15 mouse cellular contexts compared by ENCODE assay signal in the genomic region with DNA sequence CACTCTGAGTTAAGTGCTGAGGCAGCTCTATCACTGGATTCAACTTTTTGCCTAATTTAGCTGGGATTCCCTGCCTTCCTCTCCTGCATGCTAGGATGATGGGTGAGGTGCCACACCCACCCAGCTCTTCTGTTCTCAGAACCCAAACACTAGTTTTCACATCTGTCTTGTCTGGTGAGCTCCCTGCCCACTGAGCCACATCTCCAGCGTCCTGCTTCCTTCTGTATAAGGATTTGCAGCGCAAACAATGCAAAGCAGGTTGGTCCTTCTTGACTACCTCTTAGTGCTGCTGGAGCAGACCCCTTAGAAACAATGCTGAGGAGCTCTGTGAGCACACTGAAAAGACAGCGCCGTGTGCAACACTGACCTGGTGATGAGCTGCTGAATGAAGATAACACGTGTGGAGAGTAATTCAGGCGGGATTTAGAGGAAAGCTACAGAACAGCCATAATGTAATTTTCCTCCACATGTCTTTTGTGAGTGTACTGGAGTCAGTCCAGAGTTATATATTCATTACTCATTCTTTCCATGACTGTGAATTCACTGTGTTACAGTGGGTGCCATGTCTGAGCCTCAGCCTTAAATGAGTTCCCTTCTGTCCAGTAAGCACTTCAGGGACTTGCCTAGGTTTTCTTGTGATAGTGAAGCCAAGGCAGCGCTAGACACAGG. TPM values are rescaled to one million over a fixed set of nuclear protein-coding genes. Genes with fewer than 3 reads are reported as not detected.
DNase-seq lines count a peak whose midpoint lies in the region; ATAC-seq and TF ChIP-seq lines count a peak whose summit lies in the region.
"Had no signal": no experiment of that assay in that cellular context is flagged by ENCODE, and none has a peak within 500 bp of the region (broad histone marks: within the 10 kb centered on the region; RNA-seq: fewer than 3 reads in every experiment).

No protein-coding gene starts in this region.

- no peaks in the 10 kb centered on the region for H3K27me3 ChIP-seq in hindbrain, embryonic 16.5 days (replicated peaks; ENCODE audit: control insufficient read depth, insufficient read depth, low read length)
- H3K27me3 ChIP-seq in hindbrain, embryonic 11.5 days (ENCODE audit: control insufficient read depth, insufficient read depth, low read length) = no peaks in the 10 kb centered on the region
- H3K27me3 ChIP-seq in lung, postnatal 0 days (replicated peaks; ENCODE audit: insufficient read depth, low read length) = no peaks in the 10 kb centered on the region
- H3K27me3 ChIP-seq in forebrain, embryonic 16.5 days (replicated peaks; ENCODE audit: control insufficient read depth, insufficient read depth, low read length) = no peaks in the 10 kb centered on the region
- H3K27me3 ChIP-seq: forebrain, embryonic 12.5 days; midbrain, embryonic 13.5 days had no signal

- H3K4me2 ChIP-seq in hindbrain, embryonic 16.5 days (ENCODE audit: low read length) = no peak overlapping the region
- no peak overlapping the region for H3K4me2 ChIP-seq in hindbrain, embryonic 11.5 days (replicated peaks; ENCODE audit: low read depth, low read length)
- peak overlapping the region; percentile 25 for H3K4me2 ChIP-seq in lung, postnatal 0 days (replicated peaks; ENCODE audit: low read depth, low read length)
- no peak overlapping the region for H3K4me2 ChIP-seq in forebrain, embryonic 16.5 days (ENCODE audit: low read length)
- H3K4me2 ChIP-seq: forebrain, embryonic 12.5 days; midbrain, embryonic 13.5 days had no signal

- TF ChIP-seq EP300 in lung, postnatal 0 days (IDR thresholded peaks at IDR 0.05) = no peak

- H3K79me2 ChIP-seq in macrophage (ENCODE audit: inconsistent target) = peaks cover 73% of the 10 kb centered on the region

- 0 out of 2 replicates have a peak overlapping the region, but pooled peaks have one; percentile 4 for H3K27ac ChIP-seq in hindbrain, embryonic 16.5 days (ENCODE audit: low read depth, low read length)
- H3K27ac ChIP-seq in hindbrain, embryonic 11.5 days (ENCODE audit: low read depth, low read length) = no peak overlapping the region
- peak overlapping the region; percentile 80 for H3K27ac ChIP-seq in lung, postnatal 0 days (ENCODE audit: low read length)
- peak overlapping the region; percentile 60 for H3K27ac ChIP-seq in brown adipose tissue, adult 24 weeks (replicated peaks; ENCODE audit: low read depth, low read length)
- H3K27ac ChIP-seq in macrophage = peak overlapping the region; percentile 67
- H3K27ac ChIP-seq in forebrain, embryonic 16.5 days (ENCODE audit: low read length) = no peak overlapping the region
- H3K27ac ChIP-seq: forebrain, embryonic 12.5 days; midbrain, embryonic 13.5 days had no signal

- H3K4me1 ChIP-seq in hindbrain, embryonic 16.5 days (ENCODE audit: control insufficient read depth, insufficient read depth, low read depth, low read length) = no peaks in the 10 kb centered on the region
- H3K4me1 ChIP-seq in hindbrain, embryonic 11.5 days (replicated peaks; ENCODE audit: control insufficient read depth, insufficient read depth, low read length) = no peaks in the 10 kb centered on the region
- peaks cover 7% of the 10 kb centered on the region; the same call in 1 of the 2 replicates for H3K4me1 ChIP-seq in lung, postnatal 0 days (ENCODE audit: insufficient read depth, low read depth, low read length)
- peaks cover 11% of the 10 kb centered on the region for H3K4me1 ChIP-seq in brown adipose tissue, adult 24 weeks (ENCODE audit: control insufficient read depth, insufficient read depth, insufficient read length, low read length)
- no peaks in the 10 kb centered on the region for H3K4me1 ChIP-seq in forebrain, embryonic 16.5 days (replicated peaks; ENCODE audit: control insufficient read depth, insufficient read depth, low read length)
- H3K4me1 ChIP-seq: forebrain, embryonic 12.5 days; midbrain, embryonic 13.5 days had no signal

- H3K9ac ChIP-seq in hindbrain, embryonic 16.5 days (ENCODE audit: low read depth, low read length) = no peak overlapping the region
- H3K9ac ChIP-seq in hindbrain, embryonic 11.5 days (ENCODE audit: low read depth, low read length) = no peak overlapping the region
- no peak overlapping the region for H3K9ac ChIP-seq in lung, postnatal 0 days (replicated peaks; ENCODE audit: low read depth)
- no peak overlapping the region for H3K9ac ChIP-seq in forebrain, embryonic 16.5 days (replicated peaks; ENCODE audit: low read depth, low read length)
- H3K9ac ChIP-seq: forebrain, embryonic 12.5 days; midbrain, embryonic 13.5 days had no signal

- H3K36me3 ChIP-seq in hindbrain, embryonic 16.5 days (ENCODE audit: control insufficient read depth, insufficient read depth, low read length) = no peaks in the 10 kb centered on the region
- no peaks in the 10 kb centered on the region for H3K36me3 ChIP-seq in hindbrain, embryonic 11.5 days (ENCODE audit: control insufficient read depth, insufficient read depth, low read length)
- H3K36me3 ChIP-seq in lung, postnatal 0 days (ENCODE audit: insufficient read depth, low read length) = no peaks in the 10 kb centered on the region
- no peaks in the 10 kb centered on the region for H3K36me3 ChIP-seq in macrophage (ENCODE audit: inconsistent target)
- no peaks in the 10 kb centered on the region for H3K36me3 ChIP-seq in forebrain, embryonic 16.5 days (ENCODE audit: control insufficient read depth, insufficient read depth)
- H3K36me3 ChIP-seq: forebrain, embryonic 12.5 days; G1E; midbrain, embryonic 13.5 days had no signal

- TF ChIP-seq CTCF in lung, postnatal 0 days (IDR thresholded peaks at IDR 0.05) = no peak

- H3K9me3 ChIP-seq in hindbrain, embryonic 16.5 days (ENCODE audit: control insufficient read depth, low read length) = no peaks in the 10 kb centered on the region
- no peaks in the 10 kb centered on the region for H3K9me3 ChIP-seq in hindbrain, embryonic 11.5 days (ENCODE audit: control insufficient read depth, low read length)
- no peaks in the 10 kb centered on the region for H3K9me3 ChIP-seq in lung, postnatal 0 days (ENCODE audit: low read length)
- H3K9me3 ChIP-seq in forebrain, embryonic 16.5 days (ENCODE audit: control insufficient read depth, low read length) = no peaks in the 10 kb centered on the region
- H3K9me3 ChIP-seq: forebrain, embryonic 12.5 days; G1E; midbrain, embryonic 13.5 days had no signal

- no peak for ATAC-seq in hindbrain, embryonic 16.5 days
- no peak for ATAC-seq in hindbrain, embryonic 11.5 days (ENCODE audit: low FRiP score)
- peak; percentile 79 for ATAC-seq in lung, postnatal 0 days
- no peak for ATAC-seq in forebrain, embryonic 16.5 days
- ATAC-seq: midbrain, embryonic 13.5 days had no signal

- 69% methylated on average over 7 of the region's 7 CpGs for WGBS in hindbrain, embryonic 16.5 days
- 81% methylated on average over 7 of the region's 7 CpGs for WGBS in hindbrain, embryonic 11.5 days
- WGBS in lung, postnatal 0 days = 47% methylated on average over 7 of the region's 7 CpGs
- 89% methylated on average over 6 of the region's 7 CpGs for WGBS in macrophage (ENCODE audit: missing documents)
- WGBS in forebrain, embryonic 16.5 days = 82% methylated on average over 7 of the region's 7 CpGs

- no peak overlapping the region for H3K4me3 ChIP-seq in hindbrain, embryonic 16.5 days (ENCODE audit: low read length)
- H3K4me3 ChIP-seq in hindbrain, embryonic 11.5 days (ENCODE audit: low read depth, low read length) = no peak overlapping the region
- H3K4me3 ChIP-seq in lung, postnatal 0 days (ENCODE audit: low read depth, low read length) = no peak overlapping the region
- H3K4me3 ChIP-seq in brown adipose tissue, adult 24 weeks (ENCODE audit: insufficient read depth, low read depth, low read length) = no peak overlapping the region
- H3K4me3 ChIP-seq in macrophage (ENCODE audit: inconsistent target) = no peak overlapping the region
- no peak overlapping the region for H3K4me3 ChIP-seq in forebrain, embryonic 16.5 days (replicated peaks; ENCODE audit: low read length)
- H3K4me3 ChIP-seq: forebrain, embryonic 12.5 days; midbrain, embryonic 13.5 days had no signal

- DNase-seq in hindbrain, embryonic 11.5 days (ENCODE audit: low spot score) = no peak
- DNase-seq in lung, postnatal 0 days (ENCODE audit: low spot score) = peak; percentile 85
- DNase-seq in lung, postnatal 14 days = no peak
- DNase-seq in testis, postnatal 14 days (ENCODE audit: low spot score) = no peak
- DNase-seq: cerebellum, adult 18-20 months; embryo, embryonic 11 days; kidney, adult 9 months; thymus, postnatal 36 days had no signal

RNA-seq across cellular contexts. Expression of a gene that starts 23.5 kb away (rescaled TPM):
- polyA plus RNA-seq in hindbrain, embryonic 16.5 days (2015; fragmentation: Nextera tagmentation; extraction: Ambion mirVana) = 3.3 and 3.5 TPM in 2 replicates
- 3.5 and 6.4 TPM in 2 replicates for polyA plus RNA-seq in hindbrain, embryonic 11.5 days (2014; fragmentation: Nextera tagmentation; extraction: Ambion mirVana)
- 15.4 and 17.8 TPM in 2 replicates for polyA plus RNA-seq in lung, postnatal 0 days (2015; fragmentation: Nextera tagmentation; extraction: Ambion mirVana)
- polyA plus RNA-seq in brown adipose tissue, adult 24 weeks (2012; ENCODE audit: insufficient read depth, insufficient read length, missing spikeins) = 2.3 and 3.9 TPM in 2 replicates
- 100 to 1,000 TPM in 25 of 26 experiments, 10 to 100 TPM in 1; 77.3 to 761 (median 378) TPM for total RNA-seq in macrophage (2018; cell fraction: chromatin; rRNA removed)
- 10 to 100 TPM; 10.8 to 42.1 (median 25.8) TPM for total RNA-seq in macrophage (2018; cell fraction: cytosol; rRNA removed)
- total RNA-seq in macrophage (2018; cell fraction: nucleus; rRNA removed) = 100 to 1,000 TPM in 19 of 26 experiments, 10 to 100 TPM in 7; 42.1 to 343 (median 147) TPM
- 17.3 to 40.6 TPM (median 20.2 TPM) in 3 replicates for polyA plus RNA-seq in macrophage (2018)
- 3.2 and 4.2 TPM in 2 replicates for polyA plus RNA-seq in forebrain, embryonic 16.5 days (2015; fragmentation: Nextera tagmentation; extraction: Ambion mirVana)

RNA-seq across cellular contexts. Expression of a gene that starts 43.1 kb away (rescaled TPM):
- 35.8 and 37.6 TPM in 2 replicates for polyA plus RNA-seq in hindbrain, embryonic 16.5 days (2015; fragmentation: Nextera tagmentation; extraction: Ambion mirVana)
- polyA plus RNA-seq in hindbrain, embryonic 11.5 days (2014; fragmentation: Nextera tagmentation; extraction: Ambion mirVana) = 34.0 and 39.3 TPM in 2 replicates
- polyA plus RNA-seq in lung, postnatal 0 days (2015; fragmentation: Nextera tagmentation; extraction: Ambion mirVana) = 24.7 and 28.2 TPM in 2 replicates
- 13.8 and 22.7 TPM in 2 replicates for polyA plus RNA-seq in brown adipose tissue, adult 24 weeks (2012; ENCODE audit: insufficient read depth, insufficient read length, missing spikeins)
- total RNA-seq in macrophage (2018; cell fraction: chromatin; rRNA removed) = 10 to 100 TPM in 9 of 26 experiments, 1 to 10 TPM in 17; 1.5 to 22.7 (median 7.8) TPM
- total RNA-seq in macrophage (2018; cell fraction: cytosol; rRNA removed) = 10 to 100 TPM; 12.3 to 32.7 (median 20.2) TPM
- total RNA-seq in macrophage (2018; cell fraction: nucleus; rRNA removed) = 10 to 100 TPM in 16 of 26 experiments, 1 to 10 TPM in 10; 2.9 to 27.3 (median 12.2) TPM
- 24.7 to 30.5 TPM (median 28.5 TPM) in 3 replicates for polyA plus RNA-seq in macrophage (2018)
- 38.9 and 45.0 TPM in 2 replicates for polyA plus RNA-seq in forebrain, embryonic 16.5 days (2015; fragmentation: Nextera tagmentation; extraction: Ambion mirVana)

RNA-seq across cellular contexts. Expression of a gene that starts 43.2 kb away (rescaled TPM):
- polyA plus RNA-seq in hindbrain, embryonic 16.5 days (2015; fragmentation: Nextera tagmentation; extraction: Ambion mirVana) = 25.3 and 26.8 TPM in 2 replicates
- 36.0 and 40.6 TPM in 2 replicates for polyA plus RNA-seq in hindbrain, embryonic 11.5 days (2014; fragmentation: Nextera tagmentation; extraction: Ambion mirVana)
- polyA plus RNA-seq in lung, postnatal 0 days (2015; fragmentation: Nextera tagmentation; extraction: Ambion mirVana) = 13.2 and 14.2 TPM in 2 replicates
- polyA plus RNA-seq in brown adipose tissue, adult 24 weeks (2012; ENCODE audit: insufficient read depth, insufficient read length, missing spikeins) = 10.9 and 12.2 TPM in 2 replicates
- 1 to 10 TPM; 1.6 to 7.8 (median 3.9) TPM for total RNA-seq in macrophage (2018; cell fraction: chromatin; rRNA removed)
- 10 to 100 TPM in 13 of 26 experiments, 1 to 10 TPM in 13; 5.8 to 14.2 (median 10.2) TPM for total RNA-seq in macrophage (2018; cell fraction: cytosol; rRNA removed)
- 10 to 100 TPM in 1 of 26 experiments, 1 to 10 TPM in 25; 2.5 to 12.6 (median 4.3) TPM for total RNA-seq in macrophage (2018; cell fraction: nucleus; rRNA removed)
- polyA plus RNA-seq in macrophage (2018) = 9.1 to 15.6 TPM (median 9.1 TPM) in 3 replicates
- 28.5 and 32.0 TPM in 2 replicates for polyA plus RNA-seq in forebrain, embryonic 16.5 days (2015; fragmentation: Nextera tagmentation; extraction: Ambion mirVana)

Comparison
In these comparisons a context has a peak if more than half of its experiments do, and no peak if none do; other contexts are left out.
1. H3K27ac ChIP-seq: peak in hindbrain, embryonic 16.5 days (single experiment), lung, postnatal 0 days (single experiment), brown adipose tissue, adult 24 weeks (single experiment) and macrophage (single experiment); none in hindbrain, embryonic 11.5 days (single experiment) and forebrain, embryonic 16.5 days (single experiment).